Mouse (Mus musculus) intestine, embryonic 14.5 days (tissue): Measurements from ENCODE around the gene Man1c1. TPM values are rescaled to one million over a fixed set of nuclear protein-coding genes. Genes with fewer than 3 reads are reported as not detected.

Experiments used
- ATAC-seq: fragments of 200-750 bp; cut with Nextera tagmentation; replicated peaks from 2 replicates; pipeline ENCODE4 v1.8.0; 2017; ENCODE audit warnings: low read depth, moderate number of reproducible peaks, moderate TSS enrichment, moderate library complexity; ENCODE audit not compliant: low FRiP score, low TSS enrichment
- DNase-seq: peaks from one replicate; pipeline ENCODE4 v3.0.0-alpha.2; 2018; ENCODE audit warnings: low spot score
- H3K27ac ChIP-seq: fragments of 300-500 bp; sonication (generic); 2 replicates; pipeline ENCODE4 v1.5.1; 2014; ENCODE audit warnings: low read depth, mild to moderate bottlenecking, control low read depth
- H3K27me3 ChIP-seq: fragments of 300-500 bp; sonication (generic); replicated peaks from 2 replicates; pipeline ENCODE4 v1.6.1; 2014; ENCODE audit warnings: low read length, control low read depth; ENCODE audit not compliant: control insufficient read depth, insufficient read depth
- H3K36me3 ChIP-seq: fragments of 300-500 bp; sonication (generic); 2 replicates; pipeline ENCODE4 v1.6.1; 2014; ENCODE audit warnings: low read length, control low read depth; ENCODE audit not compliant: control insufficient read depth, insufficient read depth
- H3K4me1 ChIP-seq: fragments of 300-500 bp; sonication (generic); replicated peaks from 2 replicates; pipeline ENCODE4 v1.6.1; 2014; ENCODE audit warnings: low read length, control low read depth, mixed read lengths; ENCODE audit not compliant: control insufficient read depth, insufficient read depth
- H3K4me2 ChIP-seq: fragments of 300-500 bp; sonication (generic); 2 replicates; pipeline ENCODE4 v1.6.1; 2014; ENCODE audit warnings: low read length
- H3K4me3 ChIP-seq: fragments of 300-500 bp; sonication (generic); 2 replicates; pipeline ENCODE4 v1.5.1; 2014; ENCODE audit warnings: low read depth, low read length, control low read depth, mixed read lengths
- H3K9ac ChIP-seq: fragments of 300-500 bp; sonication (generic); 2 replicates; pipeline ENCODE4 v1.6.1; 2014; ENCODE audit warnings: mild to moderate bottlenecking, low read length
- H3K9me3 ChIP-seq: fragments of 300-500 bp; sonication (generic); 2 replicates; pipeline ENCODE4 v1.6.1; 2016; ENCODE audit warnings: low read length, control low read depth; ENCODE audit not compliant: control insufficient read depth
- WGBS: fragments of 180-500 bp; shearing (Covaris S2); extraction: QIAGEN DNeasy Blood & Tissue Kit; methylation state at CpG from one replicate; pipeline ENCODE4 v1.1.7; 2014; 5-methylcytosine and 5-hydroxymethylcytosine counted together
- polyA plus RNA-seq: library from polyadenylated mRNA; unstranded; fragments of >200 nt; fragmentation: Nextera tagmentation; extraction: Ambion mirVana; gene quantifications from 2 replicates; pipeline ENCODE4 v1.2.1, GENCODE M21; 2014

The Man1c1 gene
- polyA plus RNA-seq, 1 experiment from 2014 or later: 3.6 TPM

GRCm38 (mm10) chr4:134631471-134632130 is 72.5 kb downstream of the Man1c1 start:
- Histone ChIP-seq H3K9me3 (no peaks in the 10 kb centered on the region), H3K4me2 (no peak overlapping the region), H3K4me1 (peaks cover 12% of the 10 kb centered on the region), H3K9ac (no peak overlapping the region), H3K27me3 (no peaks in the 10 kb centered on the region), H3K27ac (0 out of 2 replicates have a peak overlapping the region, but pooled peaks have one; percentile 8), H3K36me3 (no peaks in the 10 kb centered on the region), H3K4me3 (no peak overlapping the region)
- DNase-seq: no peak
- WGBS: 72% methylated on average over 14 of the region's 14 CpGs
- ATAC-seq: no peak

DNA sequence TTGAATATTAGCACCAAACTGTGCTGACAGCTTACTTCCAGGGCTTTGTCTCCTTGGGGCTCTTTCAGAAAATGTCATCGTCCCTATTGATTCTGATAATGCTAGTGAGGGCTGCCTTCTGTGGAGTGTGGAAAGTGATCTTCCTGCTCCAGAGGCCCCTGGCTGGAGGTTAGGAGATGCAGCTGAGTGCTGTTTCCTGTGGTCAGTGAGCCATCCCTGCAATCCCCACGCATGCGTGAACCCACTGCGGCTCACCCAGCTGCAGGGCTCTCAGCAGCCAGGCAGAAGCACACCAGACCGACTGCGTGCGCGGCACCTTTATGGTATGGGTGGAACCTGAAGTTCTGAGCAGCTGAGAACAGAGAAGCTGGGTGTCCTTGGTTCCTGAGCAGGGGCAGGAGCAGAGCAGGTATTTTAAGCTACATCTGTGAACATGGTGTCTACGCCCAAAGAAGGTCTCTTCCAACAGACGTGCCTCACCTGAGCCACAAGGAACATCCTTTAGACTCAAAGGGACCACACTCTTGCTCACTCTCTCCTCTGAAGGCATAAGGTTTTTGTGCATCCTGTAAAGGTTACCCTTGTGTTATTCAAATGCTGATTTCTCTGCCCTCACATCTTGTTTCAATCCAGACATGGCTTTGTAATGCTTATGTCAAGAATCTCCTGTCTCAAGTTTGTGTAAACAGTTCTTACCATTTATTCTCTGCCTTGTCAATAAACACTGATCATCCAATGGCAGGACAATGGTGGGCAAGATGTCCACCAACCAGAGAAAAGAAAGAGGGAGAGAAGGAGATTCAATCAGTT is 75.3 kb downstream of the Man1c1 start:
- no peak overlapping the region for H3K4me2 ChIP-seq
- no peak overlapping the region for H3K9ac ChIP-seq
- no peak for DNase-seq
- no peaks in the 10 kb centered on the region for H3K27me3 ChIP-seq
- no peaks in the 10 kb centered on the region for H3K9me3 ChIP-seq
- no peak overlapping the region for H3K27ac ChIP-seq
- H3K4me3 ChIP-seq: no peak overlapping the region
- no peaks in the 10 kb centered on the region for H3K36me3 ChIP-seq
- no peak for ATAC-seq
- WGBS: 70% methylated on average over 10 of the region's 10 CpGs
- H3K4me1 ChIP-seq: peaks cover 13% of the 10 kb centered on the region

DNA sequence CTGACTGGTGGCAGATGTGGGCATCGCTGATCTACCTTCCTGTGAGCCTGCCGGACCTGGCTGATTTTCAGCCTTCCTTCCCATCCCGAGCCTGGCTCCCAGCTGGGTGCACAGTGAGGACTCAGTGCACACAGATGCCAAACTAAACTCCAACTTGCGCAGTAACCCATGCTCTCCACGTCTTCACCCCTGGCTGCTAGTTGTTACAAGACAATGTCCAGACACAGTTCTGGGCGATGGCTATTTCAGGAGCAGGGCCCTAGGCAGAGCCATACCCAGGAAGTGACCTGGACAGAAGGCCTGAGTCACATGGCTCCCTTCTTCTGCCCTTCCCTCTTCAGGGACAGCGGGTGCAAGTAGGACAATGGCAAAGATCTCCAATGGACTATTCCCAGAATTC is 76.0 kb downstream of the Man1c1 start:
- Histone ChIP-seq H3K27ac (no peak overlapping the region), H3K9me3 (no peaks in the 10 kb centered on the region)

DNA sequence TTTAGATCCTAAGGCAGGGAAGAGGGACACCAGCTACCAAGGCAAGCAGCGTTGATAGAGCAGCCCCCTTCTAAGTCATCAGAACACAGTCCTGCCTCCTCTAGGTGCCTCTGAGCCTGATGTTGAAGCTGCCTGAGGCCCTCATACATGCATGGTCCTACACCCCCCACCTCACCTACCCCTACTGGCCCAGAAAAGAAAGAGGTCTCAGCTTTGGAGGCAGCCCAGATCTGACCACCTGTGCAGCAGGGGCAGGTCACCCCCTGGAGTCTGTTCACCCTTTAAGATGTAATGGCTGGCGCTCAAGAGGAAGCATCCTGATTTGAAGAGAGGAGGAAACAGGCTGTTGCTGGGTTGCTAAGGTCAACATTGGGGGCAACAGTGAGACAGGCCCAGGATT is 77.2 kb downstream of the Man1c1 start:
- ATAC-seq (no peak), DNase-seq (no peak)
- peaks cover 6% of the 10 kb centered on the region for H3K4me1 ChIP-seq
- no peak overlapping the region for H3K4me3 ChIP-seq
- H3K36me3 ChIP-seq: no peaks in the 10 kb centered on the region
- no peak overlapping the region for H3K4me2 ChIP-seq
- H3K27me3 ChIP-seq: no peaks in the 10 kb centered on the region
- WGBS: 60% methylated on average over 2 of the region's 2 CpGs
- no peak overlapping the region for H3K27ac ChIP-seq
- no peaks in the 10 kb centered on the region for H3K9me3 ChIP-seq
- H3K9ac ChIP-seq: no peak overlapping the region

More for the DNA sequence above, 76.0 kb downstream of the Man1c1 start:
- Histone ChIP-seq H3K9ac (no peak overlapping the region), H3K4me2 (no peak overlapping the region), H3K4me1 (peaks cover 13% of the 10 kb centered on the region), H3K4me3 (no peak overlapping the region), H3K36me3 (no peaks in the 10 kb centered on the region), H3K27me3 (no peaks in the 10 kb centered on the region)
- WGBS: 46% methylated on average over 7 of the region's 7 CpGs
- DNase-seq: no peak
- no peak for ATAC-seq

DNA sequence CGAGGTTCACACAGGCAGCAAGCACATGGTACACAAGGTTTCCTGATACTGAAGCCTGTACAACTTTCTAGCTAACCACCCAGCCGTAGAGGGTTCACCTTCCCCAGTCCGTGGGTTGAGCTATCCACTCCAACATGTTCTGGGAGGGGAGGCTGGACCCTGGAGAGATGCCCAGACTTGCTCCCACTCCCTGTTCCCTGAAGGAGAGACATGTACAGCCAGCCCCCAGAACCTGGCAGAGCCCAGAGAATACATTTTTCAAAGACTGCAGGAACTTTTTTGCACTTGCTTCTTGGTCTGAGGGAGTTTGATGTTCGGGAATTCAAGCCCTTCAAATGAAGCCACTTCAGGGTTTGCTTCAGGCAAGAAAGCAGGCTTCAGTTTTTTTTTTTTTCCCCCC is 77.7 kb downstream of the Man1c1 start:
- H3K36me3 ChIP-seq: no peaks in the 10 kb centered on the region
- no peak overlapping the region for H3K4me2 ChIP-seq
- DNase-seq: no peak
- no peak overlapping the region for H3K9ac ChIP-seq
- H3K27me3 ChIP-seq: no peaks in the 10 kb centered on the region
- WGBS: 79% methylated on average over 4 of the region's 4 CpGs
- peaks cover 5% of the 10 kb centered on the region; the same call in 1 of the 2 replicates for H3K4me1 ChIP-seq
- no peaks in the 10 kb centered on the region for H3K9me3 ChIP-seq
- no peak overlapping the region for H3K27ac ChIP-seq
- no peak overlapping the region for H3K4me3 ChIP-seq
- ATAC-seq: no peak

DNA sequence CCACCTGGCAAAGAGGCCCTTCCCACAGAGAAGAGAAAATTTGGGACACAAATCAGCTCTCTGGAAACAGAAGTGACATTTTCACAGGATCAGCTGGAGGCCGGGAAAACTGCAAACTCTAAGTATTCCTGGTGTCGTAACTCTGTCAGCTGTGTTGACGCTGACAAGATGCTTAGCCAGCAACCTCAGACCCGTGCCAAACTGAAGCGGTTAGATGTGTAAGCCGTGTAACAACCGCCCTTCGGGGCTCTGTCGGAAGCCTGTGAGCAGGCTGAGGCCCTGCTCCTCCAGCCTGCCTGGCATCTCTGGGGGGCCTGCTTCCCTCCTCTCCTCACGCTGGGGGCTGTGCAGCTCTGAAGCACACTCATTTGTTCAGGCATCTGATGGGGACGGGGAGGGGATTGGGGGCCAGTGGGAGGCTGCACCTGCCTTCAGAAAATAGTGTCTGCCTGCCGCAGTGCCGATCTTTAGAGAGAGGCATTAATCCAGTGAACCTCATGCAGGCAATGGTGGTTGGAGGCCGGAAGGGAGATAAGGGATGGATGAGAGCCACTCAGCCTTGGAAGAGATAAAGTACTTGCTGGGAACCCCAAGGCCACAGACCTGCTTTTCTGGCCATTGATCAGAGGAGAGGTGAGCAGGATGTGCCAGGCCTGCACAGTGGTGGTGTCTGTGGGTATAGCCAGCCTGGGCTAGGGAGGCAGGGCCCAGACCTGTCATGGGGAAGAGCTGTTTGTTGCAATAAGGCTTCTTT is 79.8 kb downstream of the Man1c1 start:
- H3K27ac ChIP-seq: no peak overlapping the region

GRCm38 (mm10) chr4:134621695-134622094 is 82.4 kb downstream of the Man1c1 start:
- Histone ChIP-seq H3K27ac (no peak overlapping the region), H3K4me2 (no peak overlapping the region), H3K9ac (no peak overlapping the region), H3K27me3 (no peaks in the 10 kb centered on the region), H3K4me3 (no peak overlapping the region), H3K9me3 (no peaks in the 10 kb centered on the region), H3K4me1 (peaks cover 5% of the 10 kb centered on the region; the same call in 1 of the 2 replicates), H3K36me3 (no peaks in the 10 kb centered on the region)
- DNase-seq (no peak), ATAC-seq (no peak)
- 43% methylated on average over 9 of the region's 9 CpGs for whole genome bisulfite sequencing

More for the DNA sequence above, 79.8 kb downstream of the Man1c1 start:
- no peak overlapping the region for H3K9ac ChIP-seq
- 0 out of 2 replicates have a peak, but pooled peaks have one; percentile 32 for ATAC-seq
- H3K4me2 ChIP-seq: no peak overlapping the region
- no peak for DNase-seq
- no peak overlapping the region for H3K4me3 ChIP-seq
- H3K36me3 ChIP-seq: no peaks in the 10 kb centered on the region
- no peaks in the 10 kb centered on the region for H3K27me3 ChIP-seq
- no peaks in the 10 kb centered on the region for H3K9me3 ChIP-seq
- WGBS: 30% methylated on average over 14 of the region's 14 CpGs
- peaks cover 5% of the 10 kb centered on the region; the same call in 1 of the 2 replicates for H3K4me1 ChIP-seq

- Histone ChIP-seq H3K36me3 (no peaks in the 10 kb centered on the region), H3K9ac (no peak overlapping the region), H3K27ac (no peak overlapping the region), H3K4me2 (no peak overlapping the region), H3K27me3 (no peaks in the 10 kb centered on the region), H3K4me1 (peaks cover 5% of the 10 kb centered on the region; the same call in 1 of the 2 replicates), H3K9me3 (no peaks in the 10 kb centered on the region), H3K4me3 (no peak overlapping the region)
- DNase-seq (no peak), ATAC-seq (no peak)
- 90% methylated on average over 8 of the region's 8 CpGs for WGBS
Measured at GRCm38 (mm10) chr4:134620246-134620645, 83.8 kb downstream of the Man1c1 start.
